Mouse (Mus musculus): ENCODE measurements around the gene Tesk2.

DNA sequence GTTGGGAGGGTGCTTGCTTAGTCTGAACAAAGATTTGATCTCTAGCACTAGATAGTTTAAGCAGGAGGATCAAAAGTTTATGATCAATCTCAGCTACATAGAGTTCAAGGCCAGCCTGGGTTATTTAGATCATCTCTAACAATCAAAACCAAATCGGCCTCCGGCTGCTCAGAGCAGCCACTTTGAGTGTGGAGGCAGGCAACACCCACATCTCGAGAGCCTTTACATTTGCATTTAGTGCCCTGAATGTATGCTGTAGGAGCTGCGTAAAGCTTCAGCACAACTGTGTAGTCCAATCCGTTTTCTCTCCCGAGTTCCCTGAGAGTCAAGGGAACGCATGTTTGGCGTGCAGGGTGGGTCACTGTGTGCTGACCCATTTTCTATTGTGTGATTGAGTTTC lies 71.7 kb downstream of the Tesk2 start:
- no peak for TF ChIP-seq GATA1 (IDR thresholded peaks at IDR 0.05; ENCODE audit: borderline replicate concordance, low read length)
- TF ChIP-seq FLI1 (IDR thresholded peaks at IDR 0.05; ENCODE audit: low read length): no peak
